Mouse (Mus musculus): ENCODE results near the gene F2. TPM values are rescaled to one million over a fixed set of nuclear protein-coding genes. Genes with fewer than 3 reads are reported as not detected.

F2 gene
- polyA plus RNA-seq, 1 experiment from 2014 or later: 3.0 TPM

- Histone ChIP-seq H3K4me1 (ENCODE audit: control insufficient read depth, insufficient read depth, low read length) (no peaks in the 10 kb centered on the region), H3K9ac (ENCODE audit: low read depth, low read length) (no peak overlapping the region), H3K27me3 (ENCODE audit: control insufficient read depth, insufficient read depth, low read length) (no peaks in the 10 kb centered on the region), H3K27ac (ENCODE audit: low read depth, low read length) (no peak overlapping the region), H3K4me2 (no peak overlapping the region), H3K36me3 (ENCODE audit: control insufficient read depth, insufficient read depth, low read length) (peaks cover 39% of the 10 kb centered on the region), H3K4me3 (ENCODE audit: low read depth, low read length) (no peak overlapping the region), H3K9me3 (replicated peaks; ENCODE audit: control insufficient read depth, low read length) (no peaks in the 10 kb centered on the region)
- 77% methylated on average over 2 of the region's 2 CpGs for WGBS (ENCODE audit: insufficient replicate concordance)
- ATAC-seq (replicated peaks; ENCODE audit: insufficient number of reproducible peaks, low FRiP score, low TSS enrichment): no peak
Measured at GRCm38 (mm10) chr2:91642825-91643415, 6.7 kb upstream of the F2 start.

GRCm38 (mm10) chr2:91638931-91639330 lies 2.7 kb upstream of the F2 start:
- Histone ChIP-seq H3K27me3 (ENCODE audit: control insufficient read depth, insufficient read depth, low read length) (no peaks in the 10 kb centered on the region), H3K27ac (ENCODE audit: low read depth, low read length) (no peak overlapping the region), H3K9ac (ENCODE audit: low read depth, low read length) (no peak overlapping the region), H3K4me2 (no peak overlapping the region), H3K4me1 (ENCODE audit: control insufficient read depth, insufficient read depth, low read length) (no peaks in the 10 kb centered on the region), H3K36me3 (ENCODE audit: control insufficient read depth, insufficient read depth, low read length) (peaks cover 5% of the 10 kb centered on the region), H3K4me3 (ENCODE audit: low read depth, low read length) (no peak overlapping the region), H3K9me3 (replicated peaks; ENCODE audit: control insufficient read depth, low read length) (no peaks in the 10 kb centered on the region)
- ATAC-seq (replicated peaks; ENCODE audit: insufficient number of reproducible peaks, low FRiP score, low TSS enrichment): no peak
- 75% methylated on average over 6 of the region's 6 CpGs for WGBS (ENCODE audit: insufficient replicate concordance)

GRCm38 (mm10) chr2:91636727-91637338 lies 619 bp upstream of the F2 start:
- Histone ChIP-seq H3K27me3 (ENCODE audit: control insufficient read depth, insufficient read depth, low read length) (no peaks in the 10 kb centered on the region), H3K4me3 (ENCODE audit: low read depth, low read length) (no peak overlapping the region), H3K9ac (ENCODE audit: low read depth, low read length) (no peak overlapping the region), H3K4me2 (no peak overlapping the region), H3K9me3 (replicated peaks; ENCODE audit: control insufficient read depth, low read length) (no peaks in the 10 kb centered on the region), H3K27ac (ENCODE audit: low read depth, low read length) (no peak overlapping the region), H3K4me1 (ENCODE audit: control insufficient read depth, insufficient read depth, low read length) (no peaks in the 10 kb centered on the region), H3K36me3 (ENCODE audit: control insufficient read depth, insufficient read depth, low read length) (no peaks in the 10 kb centered on the region)
- WGBS (ENCODE audit: insufficient replicate concordance): 73% methylated on average over 5 of the region's 5 CpGs
- no peak for ATAC-seq (replicated peaks; ENCODE audit: insufficient number of reproducible peaks, low FRiP score, low TSS enrichment)

GRCm38 (mm10) chr2:91635486-91635885 lies 728 bp downstream of the F2 start:
- ATAC-seq (replicated peaks; ENCODE audit: insufficient number of reproducible peaks, low FRiP score, low TSS enrichment): no peak
- Histone ChIP-seq H3K4me3 (ENCODE audit: low read depth, low read length) (no peak overlapping the region), H3K4me1 (ENCODE audit: control insufficient read depth, insufficient read depth, low read length) (no peaks in the 10 kb centered on the region), H3K36me3 (ENCODE audit: control insufficient read depth, insufficient read depth, low read length) (no peaks in the 10 kb centered on the region), H3K27ac (ENCODE audit: low read depth, low read length) (no peak overlapping the region), H3K9ac (ENCODE audit: low read depth, low read length) (no peak overlapping the region), H3K4me2 (no peak overlapping the region), H3K9me3 (replicated peaks; ENCODE audit: control insufficient read depth, low read length) (no peaks in the 10 kb centered on the region), H3K27me3 (ENCODE audit: control insufficient read depth, insufficient read depth, low read length) (no peaks in the 10 kb centered on the region)
- WGBS (ENCODE audit: insufficient replicate concordance): 76% methylated on average over 11 of the region's 11 CpGs

GRCm38 (mm10) chr2:91634841-91635240 lies 1.4 kb downstream of the F2 start:
- no peaks in the 10 kb centered on the region for H3K36me3 ChIP-seq (ENCODE audit: control insufficient read depth, insufficient read depth, low read length)
- H3K27ac ChIP-seq (ENCODE audit: low read depth, low read length): no peak overlapping the region
- no peak for ATAC-seq (replicated peaks; ENCODE audit: insufficient number of reproducible peaks, low FRiP score, low TSS enrichment)
- H3K4me3 ChIP-seq (ENCODE audit: low read depth, low read length): no peak overlapping the region
- H3K4me2 ChIP-seq: no peak overlapping the region
- no peaks in the 10 kb centered on the region for H3K9me3 ChIP-seq (replicated peaks; ENCODE audit: control insufficient read depth, low read length)
- H3K9ac ChIP-seq (ENCODE audit: low read depth, low read length): no peak overlapping the region
- H3K27me3 ChIP-seq (ENCODE audit: control insufficient read depth, insufficient read depth, low read length): no peaks in the 10 kb centered on the region
- no peaks in the 10 kb centered on the region for H3K4me1 ChIP-seq (ENCODE audit: control insufficient read depth, insufficient read depth, low read length)
- WGBS (ENCODE audit: insufficient replicate concordance): 58% methylated on average over 9 of the region's 9 CpGs

GRCm38 (mm10) chr2:91633334-91633977 lies 2.8 kb downstream of the F2 start:
- no peaks in the 10 kb centered on the region for H3K36me3 ChIP-seq (ENCODE audit: control insufficient read depth, insufficient read depth, low read length)
- H3K4me1 ChIP-seq (ENCODE audit: control insufficient read depth, insufficient read depth, low read length): no peaks in the 10 kb centered on the region
- no peak overlapping the region for H3K4me2 ChIP-seq
- no peak for ATAC-seq (replicated peaks; ENCODE audit: insufficient number of reproducible peaks, low FRiP score, low TSS enrichment)
- no peaks in the 10 kb centered on the region for H3K27me3 ChIP-seq (ENCODE audit: control insufficient read depth, insufficient read depth, low read length)
- H3K27ac ChIP-seq (ENCODE audit: low read depth, low read length): no peak overlapping the region
- no peaks in the 10 kb centered on the region for H3K9me3 ChIP-seq (replicated peaks; ENCODE audit: control insufficient read depth, low read length)
- no peak overlapping the region for H3K4me3 ChIP-seq (ENCODE audit: low read depth, low read length)
- whole genome bisulfite sequencing (ENCODE audit: insufficient replicate concordance): 69% methylated on average over 12 of the region's 12 CpGs
- no peak overlapping the region for H3K9ac ChIP-seq (ENCODE audit: low read depth, low read length)

GRCm38 (mm10) chr2:91632316-91632715 lies 3.9 kb downstream of the F2 start:
- 72% methylated on average over 5 of the region's 5 CpGs for WGBS (ENCODE audit: insufficient replicate concordance)
- ATAC-seq (replicated peaks; ENCODE audit: insufficient number of reproducible peaks, low FRiP score, low TSS enrichment): no peak

GRCm38 (mm10) chr2:91631826-91632225 lies 4.4 kb downstream of the F2 start:
- WGBS (ENCODE audit: insufficient replicate concordance): 82% methylated on average over 5 of the region's 5 CpGs
- H3K4me2 ChIP-seq: no peak overlapping the region
- H3K27me3 ChIP-seq (ENCODE audit: control insufficient read depth, insufficient read depth, low read length): no peaks in the 10 kb centered on the region
- H3K4me1 ChIP-seq (ENCODE audit: control insufficient read depth, insufficient read depth, low read length): no peaks in the 10 kb centered on the region
- H3K4me3 ChIP-seq (ENCODE audit: low read depth, low read length): no peak overlapping the region
- no peak overlapping the region for H3K9ac ChIP-seq (ENCODE audit: low read depth, low read length)
- H3K36me3 ChIP-seq (ENCODE audit: control insufficient read depth, insufficient read depth, low read length): no peaks in the 10 kb centered on the region
- H3K27ac ChIP-seq (ENCODE audit: low read depth, low read length): no peak overlapping the region
- no peak for ATAC-seq (replicated peaks; ENCODE audit: insufficient number of reproducible peaks, low FRiP score, low TSS enrichment)
- no peaks in the 10 kb centered on the region for H3K9me3 ChIP-seq (replicated peaks; ENCODE audit: control insufficient read depth, low read length)

More at GRCm38 (mm10) chr2:91632316-91632715, 3.9 kb downstream of the F2 start:
- Histone ChIP-seq H3K36me3 (ENCODE audit: control insufficient read depth, insufficient read depth, low read length) (no peaks in the 10 kb centered on the region), H3K4me1 (ENCODE audit: control insufficient read depth, insufficient read depth, low read length) (no peaks in the 10 kb centered on the region), H3K9me3 (replicated peaks; ENCODE audit: control insufficient read depth, low read length) (no peaks in the 10 kb centered on the region), H3K27ac (ENCODE audit: low read depth, low read length) (no peak overlapping the region), H3K9ac (ENCODE audit: low read depth, low read length) (no peak overlapping the region), H3K4me3 (ENCODE audit: low read depth, low read length) (no peak overlapping the region), H3K27me3 (ENCODE audit: control insufficient read depth, insufficient read depth, low read length) (no peaks in the 10 kb centered on the region), H3K4me2 (no peak overlapping the region)

GRCm38 (mm10) chr2:91630384-91630783 lies 5.8 kb downstream of the F2 start:
- no peaks in the 10 kb centered on the region for H3K36me3 ChIP-seq (ENCODE audit: control insufficient read depth, insufficient read depth, low read length)
- no peak overlapping the region for H3K27ac ChIP-seq (ENCODE audit: low read depth, low read length)
- no peak overlapping the region for H3K4me3 ChIP-seq (ENCODE audit: low read depth, low read length)
- WGBS (ENCODE audit: insufficient replicate concordance): 83% methylated on average over 12 of the region's 12 CpGs
- H3K9me3 ChIP-seq (replicated peaks; ENCODE audit: control insufficient read depth, low read length): no peaks in the 10 kb centered on the region
- no peak overlapping the region for H3K9ac ChIP-seq (ENCODE audit: low read depth, low read length)
- H3K4me2 ChIP-seq: no peak overlapping the region
- ATAC-seq (replicated peaks; ENCODE audit: insufficient number of reproducible peaks, low FRiP score, low TSS enrichment): no peak
- H3K27me3 ChIP-seq (ENCODE audit: control insufficient read depth, insufficient read depth, low read length): no peaks in the 10 kb centered on the region
- no peaks in the 10 kb centered on the region for H3K4me1 ChIP-seq (ENCODE audit: control insufficient read depth, insufficient read depth, low read length)

Data from heart, embryonic 11.5 days (tissue).